ENCODE assay signal across 8 mouse cellular contexts in the genomic region with DNA sequence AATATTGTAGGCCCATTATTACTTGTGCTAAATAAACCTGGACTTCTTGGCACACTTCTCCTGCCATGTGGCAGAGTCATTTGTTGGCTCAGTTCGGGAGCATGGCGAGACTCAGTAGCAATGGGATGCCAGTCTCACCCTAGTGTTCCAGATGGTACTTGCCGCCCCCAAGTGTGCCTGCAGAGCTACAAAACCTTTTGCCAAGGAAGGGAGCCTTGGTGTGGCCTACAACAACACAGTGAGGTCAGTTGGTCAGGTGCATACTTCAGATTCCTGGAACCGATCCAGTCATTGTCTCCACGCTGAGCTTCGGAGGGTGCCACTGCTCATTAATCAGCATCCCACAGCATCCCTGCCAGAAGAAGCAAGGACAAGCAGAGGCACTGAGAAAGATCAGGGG. TPM values are rescaled to one million over a fixed set of nuclear protein-coding genes. Genes with fewer than 3 reads are reported as not detected.
DNase-seq lines count a peak whose midpoint lies in the region; ATAC-seq and TF ChIP-seq lines count a peak whose summit lies in the region.

No protein-coding gene starts in this region.

- peak overlapping the region; percentile 97 for H3K27ac ChIP-seq in embryonic facial prominence, embryonic 12.5 days
- H3K27ac ChIP-seq in hindbrain, postnatal 0 days = peak overlapping the region; percentile 32; the same call in 1 of the 2 replicates
- no peak overlapping the region for H3K27ac ChIP-seq in midbrain, embryonic 15.5 days

- no peak for ATAC-seq in embryonic facial prominence, embryonic 12.5 days (ENCODE audit: insufficient number of reproducible peaks, insufficient read depth, low FRiP score, low TSS enrichment)
- ATAC-seq in hindbrain, postnatal 0 days = peak; percentile 76
- no peak for ATAC-seq in granulocyte monocyte progenitor cell, adult 5-6 weeks (replicated peaks; ENCODE audit: poor library complexity, severe bottlenecking)
- no peak for ATAC-seq in midbrain, embryonic 15.5 days (replicated peaks)

- peaks cover 51% of the 10 kb centered on the region for H3K4me1 ChIP-seq in embryonic facial prominence, embryonic 12.5 days
- no peaks in the 10 kb centered on the region; the same call in none of the 2 replicates for H3K4me1 ChIP-seq in hindbrain, postnatal 0 days (ENCODE audit: insufficient read depth, low read length)
- peaks cover 11% of the 10 kb centered on the region; the same call in 1 of the 2 replicates for H3K4me1 ChIP-seq in midbrain, embryonic 15.5 days

- WGBS in embryonic facial prominence, embryonic 12.5 days = 50% methylated on average over 6 of the region's 6 CpGs
- 25% methylated on average over 6 of the region's 6 CpGs for WGBS in hindbrain, postnatal 0 days
- 57% methylated on average over 6 of the region's 6 CpGs for WGBS in midbrain, embryonic 15.5 days

- no peaks in the 10 kb centered on the region for H3K27me3 ChIP-seq in embryonic facial prominence, embryonic 12.5 days
- H3K27me3 ChIP-seq in hindbrain, postnatal 0 days (ENCODE audit: insufficient read depth, low read length) = no peaks in the 10 kb centered on the region
- no peaks in the 10 kb centered on the region for H3K27me3 ChIP-seq in midbrain, embryonic 15.5 days (replicated peaks)

- no peak overlapping the region for H3K4me2 ChIP-seq in embryonic facial prominence, embryonic 12.5 days (replicated peaks)
- no peak overlapping the region for H3K4me2 ChIP-seq in hindbrain, postnatal 0 days (ENCODE audit: low read depth, low read length)
- no peak overlapping the region for H3K4me2 ChIP-seq in midbrain, embryonic 15.5 days

- no peaks in the 10 kb centered on the region for H3K9me3 ChIP-seq in embryonic facial prominence, embryonic 12.5 days
- no peaks in the 10 kb centered on the region for H3K9me3 ChIP-seq in hindbrain, postnatal 0 days (ENCODE audit: low read length)
- H3K9me3 ChIP-seq in midbrain, embryonic 15.5 days = no peaks in the 10 kb centered on the region

- H3K4me3 ChIP-seq in embryonic facial prominence, embryonic 12.5 days = no peak overlapping the region
- H3K4me3 ChIP-seq in hindbrain, postnatal 0 days (ENCODE audit: low read length) = no peak overlapping the region
- H3K4me3 ChIP-seq in midbrain, embryonic 15.5 days = no peak overlapping the region

- 0 out of 2 replicates have a peak, but pooled peaks have one; percentile 1 for TF ChIP-seq CTCF in hindbrain, postnatal 0 days (IDR thresholded peaks at IDR 0.05; ENCODE audit: low read depth)

- no peaks in the 10 kb centered on the region for H3K36me3 ChIP-seq in embryonic facial prominence, embryonic 12.5 days
- no peaks in the 10 kb centered on the region for H3K36me3 ChIP-seq in hindbrain, postnatal 0 days (ENCODE audit: insufficient read depth, low read length)
- H3K36me3 ChIP-seq in midbrain, embryonic 15.5 days (replicated peaks) = no peaks in the 10 kb centered on the region

- peak; percentile 6 for DNase-seq in ovary, postnatal 36 days (ENCODE audit: low spot score)
- DNase-seq in ovary, postnatal 14 days (ENCODE audit: low spot score) = no peak
- DNase-seq in hindbrain, postnatal 0 days (ENCODE audit: low spot score) = peak; percentile 71
- DNase-seq in left cerebral cortex, adult 11 months (ENCODE audit: low spot score) = peak; percentile 53
- peak; percentile 76 for DNase-seq in retina, postnatal 1 day

- H3K9ac ChIP-seq in embryonic facial prominence, embryonic 12.5 days = no peak overlapping the region
- H3K9ac ChIP-seq in hindbrain, postnatal 0 days (replicated peaks; ENCODE audit: low read length) = no peak overlapping the region
- H3K9ac ChIP-seq in midbrain, embryonic 15.5 days = no peak overlapping the region

RNA-seq across cellular contexts. Expression of a gene that starts 14.4 kb away (rescaled TPM):
- 0.36 and 1.0 TPM in 2 replicates for polyA plus RNA-seq in embryonic facial prominence, embryonic 12.5 days (2016; fragmentation: Nextera tagmentation; extraction: Ambion mirVana)
- total RNA-seq in hindbrain, postnatal 0 days (2014; rRNA removed) = 1.2 and 2.5 TPM in 2 replicates
- 2.1 and 2.2 TPM in 2 replicates for polyA plus RNA-seq in hindbrain, postnatal 0 days (2015; fragmentation: Nextera tagmentation; extraction: Ambion mirVana)
- not detected in 2 replicates for total RNA-seq in granulocyte monocyte progenitor cell, adult 5-6 weeks (2014; fragmentation: Nextera tagmentation)
- not detected in 2 replicates for total RNA-seq in granulocyte monocyte progenitor cell, adult 5-6 weeks (2017)
- polyA plus RNA-seq in midbrain, embryonic 15.5 days (2015; fragmentation: Nextera tagmentation; extraction: Ambion mirVana) = 1.5 and 2.2 TPM in 2 replicates
